Mouse (Mus musculus): Measurements from ENCODE around the gene Trhr2. TPM values are rescaled to one million over a fixed set of nuclear protein-coding genes. Genes with fewer than 3 reads are reported as not detected.

Trhr2 gene
- polyA plus RNA-seq, 1 experiment from 2014 or later: not detected

Other genes with a start within 250 kb of the Trhr2 start
- 12.0 and 14.9 TPM in 2 replicates for gene Zfpm1, start 78.6 kb downstream of the Trhr2 start, polyA plus RNA-seq (2015; fragmentation: Nextera tagmentation; extraction: Ambion mirVana)
- gene Zc3h18, start 15.9 kb upstream of the Trhr2 start, polyA plus RNA-seq (2015; fragmentation: Nextera tagmentation; extraction: Ambion mirVana): 23.1 and 25.6 TPM in 2 replicates
- gene Il17c, start 61.3 kb upstream of the Trhr2 start, polyA plus RNA-seq (2015; fragmentation: Nextera tagmentation; extraction: Ambion mirVana): not detected in 2 replicates
- 196 TPM in 2 replicates for gene Cyba, start 72.2 kb upstream of the Trhr2 start, polyA plus RNA-seq (2015; fragmentation: Nextera tagmentation; extraction: Ambion mirVana)
- 24.3 and 25.1 TPM in 2 replicates for gene Mvd, start 82.7 kb upstream of the Trhr2 start, polyA plus RNA-seq (2015; fragmentation: Nextera tagmentation; extraction: Ambion mirVana)
- gene Snai3, start 100.0 kb upstream of the Trhr2 start, polyA plus RNA-seq (2015; fragmentation: Nextera tagmentation; extraction: Ambion mirVana): 0.38 and 0.64 TPM in 2 replicates
- 11.5 and 15.1 TPM in 2 replicates for gene Rnf166, start 115.3 kb upstream of the Trhr2 start, polyA plus RNA-seq (2015; fragmentation: Nextera tagmentation; extraction: Ambion mirVana)
- 12.4 and 13.1 TPM in 2 replicates for gene Ctu2, start 115.4 kb upstream of the Trhr2 start, polyA plus RNA-seq (2015; fragmentation: Nextera tagmentation; extraction: Ambion mirVana)
- gene Piezo1, start 190.6 kb upstream of the Trhr2 start, polyA plus RNA-seq (2015; fragmentation: Nextera tagmentation; extraction: Ambion mirVana): 12.4 and 17.4 TPM in 2 replicates
- 45.9 and 46.0 TPM in 2 replicates for gene Cdt1, start 207.3 kb upstream of the Trhr2 start, polyA plus RNA-seq (2015; fragmentation: Nextera tagmentation; extraction: Ambion mirVana)
- 187 and 214 TPM in 2 replicates for gene Aprt, start 216.2 kb upstream of the Trhr2 start, polyA plus RNA-seq (2015; fragmentation: Nextera tagmentation; extraction: Ambion mirVana)

All from liver, embryonic 15.5 days (tissue).